Mouse (Mus musculus): ENCODE results near the gene Cxcl14. TPM values are rescaled to one million over a fixed set of nuclear protein-coding genes. Genes with fewer than 3 reads are reported as not detected.

Gene Cxcl14
- polyA plus RNA-seq, 1 experiment from 2014 or later, result 10.1 TPM

GRCm38 (mm10) chr13:56334802-56335690, 38.7 kb upstream of the Cxcl14 start:
- Histone ChIP-seq H3K4me3 (ENCODE audit: low read depth, low read length) (no peak overlapping the region), H3K27ac (replicated peaks) (no peak overlapping the region), H3K9me3 (ENCODE audit: control insufficient read depth, low read length) (no peaks in the 10 kb centered on the region), H3K4me2 (replicated peaks; ENCODE audit: low read depth) (no peak overlapping the region), H3K9ac (ENCODE audit: low read length) (no peak overlapping the region), H3K27me3 (ENCODE audit: control insufficient read depth, insufficient read depth, low read length) (no peaks in the 10 kb centered on the region), H3K36me3 (ENCODE audit: control insufficient read depth, insufficient read depth, low read length) (no peaks in the 10 kb centered on the region), H3K4me1 (replicated peaks; ENCODE audit: control insufficient read depth, insufficient read depth) (no peaks in the 10 kb centered on the region)
- DNase-seq (ENCODE audit: low spot score) (no peak), ATAC-seq (ENCODE audit: low FRiP score, low TSS enrichment) (no peak)
- 72% methylated on average over 10 of the region's 10 CpGs for WGBS
- TF ChIP-seq EP300 (optimal IDR thresholded peaks at IDR 0.05) (no peak), CTCF (IDR thresholded peaks at IDR 0.05; ENCODE audit: low read depth) (no peak)

GRCm38 (mm10) chr13:56334236-56334635, 37.9 kb upstream of the Cxcl14 start:
- Histone ChIP-seq H3K27me3 (ENCODE audit: control insufficient read depth, insufficient read depth, low read length) (no peaks in the 10 kb centered on the region), H3K4me3 (ENCODE audit: low read depth, low read length) (no peak overlapping the region), H3K9me3 (ENCODE audit: control insufficient read depth, low read length) (no peaks in the 10 kb centered on the region), H3K36me3 (ENCODE audit: control insufficient read depth, insufficient read depth, low read length) (no peaks in the 10 kb centered on the region), H3K9ac (ENCODE audit: low read length) (no peak overlapping the region), H3K27ac (replicated peaks) (no peak overlapping the region), H3K4me2 (replicated peaks; ENCODE audit: low read depth) (no peak overlapping the region), H3K4me1 (replicated peaks; ENCODE audit: control insufficient read depth, insufficient read depth) (no peaks in the 10 kb centered on the region)
- WGBS, result 80% methylated on average over 8 of the region's 8 CpGs
- DNase-seq (ENCODE audit: low spot score) (no peak), ATAC-seq (ENCODE audit: low FRiP score, low TSS enrichment) (no peak)
- TF ChIP-seq CTCF (IDR thresholded peaks at IDR 0.05; ENCODE audit: low read depth) (no peak), EP300 (optimal IDR thresholded peaks at IDR 0.05) (no peak)

- no peak overlapping the region for H3K27ac ChIP-seq (replicated peaks)
- H3K9me3 ChIP-seq (ENCODE audit: control insufficient read depth, low read length), result no peaks in the 10 kb centered on the region
- H3K36me3 ChIP-seq (ENCODE audit: control insufficient read depth, insufficient read depth, low read length), result no peaks in the 10 kb centered on the region
- H3K4me2 ChIP-seq (replicated peaks; ENCODE audit: low read depth), result no peak overlapping the region
- WGBS, result 75% methylated on average over 6 of the region's 6 CpGs
- no peaks in the 10 kb centered on the region for H3K27me3 ChIP-seq (ENCODE audit: control insufficient read depth, insufficient read depth, low read length)
- DNase-seq (ENCODE audit: low spot score), result no peak
- no peaks in the 10 kb centered on the region for H3K4me1 ChIP-seq (replicated peaks; ENCODE audit: control insufficient read depth, insufficient read depth)
- no peak overlapping the region for H3K9ac ChIP-seq (ENCODE audit: low read length)
- no peak overlapping the region for H3K4me3 ChIP-seq (ENCODE audit: low read depth, low read length)
- no peak for ATAC-seq (ENCODE audit: low FRiP score, low TSS enrichment)
- no peak for TF ChIP-seq EP300 (optimal IDR thresholded peaks at IDR 0.05)
- TF ChIP-seq CTCF (IDR thresholded peaks at IDR 0.05; ENCODE audit: low read depth), result no peak
These were observed 36.0 kb upstream of the Cxcl14 start for GRCm38 (mm10) chr13:56332356-56332755.

- ATAC-seq (ENCODE audit: low FRiP score, low TSS enrichment), result no peak; the same call in 1 of the 2 replicates
- Histone ChIP-seq H3K4me2 (replicated peaks; ENCODE audit: low read depth) (no peak overlapping the region), H3K4me3 (ENCODE audit: low read depth, low read length) (no peak overlapping the region), H3K27me3 (ENCODE audit: control insufficient read depth, insufficient read depth, low read length) (no peaks in the 10 kb centered on the region), H3K9ac (ENCODE audit: low read length) (no peak overlapping the region), H3K27ac (replicated peaks) (no peak overlapping the region), H3K4me1 (replicated peaks; ENCODE audit: control insufficient read depth, insufficient read depth) (no peaks in the 10 kb centered on the region), H3K9me3 (ENCODE audit: control insufficient read depth, low read length) (no peaks in the 10 kb centered on the region), H3K36me3 (ENCODE audit: control insufficient read depth, insufficient read depth, low read length) (no peaks in the 10 kb centered on the region)
- 47% methylated on average over 10 of the region's 10 CpGs for WGBS
- TF ChIP-seq CTCF (IDR thresholded peaks at IDR 0.05; ENCODE audit: low read depth), result no peak
- no peak for TF ChIP-seq EP300 (optimal IDR thresholded peaks at IDR 0.05)
- DNase-seq (ENCODE audit: low spot score), result no peak
These were observed 34.5 kb upstream of the Cxcl14 start for GRCm38 (mm10) chr13:56330603-56331455.

- 79% methylated on average over 6 of the region's 6 CpGs for WGBS
- Histone ChIP-seq H3K36me3 (ENCODE audit: control insufficient read depth, insufficient read depth, low read length) (no peaks in the 10 kb centered on the region), H3K9me3 (ENCODE audit: control insufficient read depth, low read length) (no peaks in the 10 kb centered on the region), H3K9ac (ENCODE audit: low read length) (no peak overlapping the region), H3K4me2 (replicated peaks; ENCODE audit: low read depth) (no peak overlapping the region), H3K4me1 (replicated peaks; ENCODE audit: control insufficient read depth, insufficient read depth) (no peaks in the 10 kb centered on the region), H3K27ac (replicated peaks) (no peak overlapping the region), H3K4me3 (ENCODE audit: low read depth, low read length) (no peak overlapping the region), H3K27me3 (ENCODE audit: control insufficient read depth, insufficient read depth, low read length) (no peaks in the 10 kb centered on the region)
- ATAC-seq (ENCODE audit: low FRiP score, low TSS enrichment) (no peak), DNase-seq (ENCODE audit: low spot score) (no peak)
- no peak for TF ChIP-seq CTCF (IDR thresholded peaks at IDR 0.05; ENCODE audit: low read depth)
- TF ChIP-seq EP300 (optimal IDR thresholded peaks at IDR 0.05), result no peak
These were observed 33.4 kb upstream of the Cxcl14 start for GRCm38 (mm10) chr13:56329769-56330168.
